In genomic region chr17:63451311-63452006, GRCm38 (mm10) we compare ENCODE assay signal across 12 mouse cellular contexts. TPM values are rescaled to one million over a fixed set of nuclear protein-coding genes. Genes with fewer than 3 reads are reported as not detected.
DNase-seq lines count a peak whose midpoint lies in the region; ATAC-seq and TF ChIP-seq lines count a peak whose summit lies in the region.
"Had no signal": no experiment of that assay in that cellular context is flagged by ENCODE, and none has a peak within 500 bp of the region (broad histone marks: within the 10 kb centered on the region; RNA-seq: fewer than 3 reads in every experiment).

No protein-coding gene starts in this region.

- no peak overlapping the region for H3K4me3 ChIP-seq in hindbrain, embryonic 10.5 days
- H3K4me3 ChIP-seq in hindbrain, embryonic 11.5 days (ENCODE audit: low read depth, low read length) = no peak overlapping the region
- H3K4me3 ChIP-seq in forebrain, postnatal 0 days (ENCODE audit: low read depth, low read length) = no peak overlapping the region
- peak overlapping the region; percentile 29 for H3K4me3 ChIP-seq in midbrain, embryonic 14.5 days (replicated peaks; ENCODE audit: low read depth, low read length)
- H3K4me3 ChIP-seq in layer of hippocampus, adult 2 months = no peak overlapping the region
- H3K4me3 ChIP-seq: myocyte had no signal

- no peak overlapping the region for H3K9ac ChIP-seq in hindbrain, embryonic 11.5 days (ENCODE audit: low read depth, low read length)
- no peak overlapping the region for H3K9ac ChIP-seq in forebrain, postnatal 0 days
- H3K9ac ChIP-seq in midbrain, embryonic 14.5 days (replicated peaks; ENCODE audit: low read length) = peak overlapping the region; percentile 63

- H3K27ac ChIP-seq in hindbrain, embryonic 10.5 days = 0 out of 2 replicates have a peak overlapping the region, but pooled peaks have one; percentile 4
- no peak overlapping the region for H3K27ac ChIP-seq in hindbrain, embryonic 11.5 days (ENCODE audit: low read depth, low read length)
- H3K27ac ChIP-seq in forebrain, postnatal 0 days (ENCODE audit: low read depth, low read length) = no peak overlapping the region
- H3K27ac ChIP-seq in midbrain, embryonic 14.5 days (replicated peaks; ENCODE audit: low read depth, low read length) = peak overlapping the region; percentile 88
- no peak overlapping the region for H3K27ac ChIP-seq in layer of hippocampus, adult 2 months

- no peaks in the 10 kb centered on the region for H3K9me3 ChIP-seq in hindbrain, embryonic 10.5 days
- no peaks in the 10 kb centered on the region for H3K9me3 ChIP-seq in hindbrain, embryonic 11.5 days (ENCODE audit: control insufficient read depth, low read length)
- no peaks in the 10 kb centered on the region for H3K9me3 ChIP-seq in forebrain, postnatal 0 days (ENCODE audit: low read length)
- no peaks in the 10 kb centered on the region for H3K9me3 ChIP-seq in midbrain, embryonic 14.5 days (ENCODE audit: control insufficient read depth, low read length)

- H3K27me3 ChIP-seq in hindbrain, embryonic 10.5 days (ENCODE audit: insufficient read depth, poor library complexity, severe bottlenecking) = no peaks in the 10 kb centered on the region
- no peaks in the 10 kb centered on the region for H3K27me3 ChIP-seq in hindbrain, embryonic 11.5 days (ENCODE audit: control insufficient read depth, insufficient read depth, low read length)
- H3K27me3 ChIP-seq in forebrain, postnatal 0 days (ENCODE audit: insufficient read depth, low read length) = no peaks in the 10 kb centered on the region
- H3K27me3 ChIP-seq in midbrain, embryonic 14.5 days (ENCODE audit: control insufficient read depth, insufficient read depth, low read length) = no peaks in the 10 kb centered on the region

- no peaks in the 10 kb centered on the region for H3K4me1 ChIP-seq in hindbrain, embryonic 10.5 days (replicated peaks)
- no peaks in the 10 kb centered on the region for H3K4me1 ChIP-seq in hindbrain, embryonic 11.5 days (replicated peaks; ENCODE audit: control insufficient read depth, insufficient read depth, low read length)
- H3K4me1 ChIP-seq in forebrain, postnatal 0 days (ENCODE audit: insufficient read depth) = no peaks in the 10 kb centered on the region
- no peaks in the 10 kb centered on the region for H3K4me1 ChIP-seq in midbrain, embryonic 14.5 days (ENCODE audit: control insufficient read depth, insufficient read depth, low read length)

- H3K4me2 ChIP-seq in hindbrain, embryonic 11.5 days (replicated peaks; ENCODE audit: low read depth, low read length) = no peak overlapping the region
- 0 out of 2 replicates have a peak overlapping the region, but pooled peaks have one; percentile 6 for H3K4me2 ChIP-seq in forebrain, postnatal 0 days (ENCODE audit: low read depth)
- peak overlapping the region; percentile 45 for H3K4me2 ChIP-seq in midbrain, embryonic 14.5 days (ENCODE audit: low read length)

- no peak for TF ChIP-seq CTCF in brain, embryonic 14.5 days (IDR thresholded peaks at IDR 0.05; ENCODE audit: borderline replicate concordance, extremely low read depth, insufficient read depth, insufficient read length)
- no peak for TF ChIP-seq CTCF in forebrain, postnatal 0 days (IDR thresholded peaks at IDR 0.05; ENCODE audit: low read depth)
- TF ChIP-seq CTCF in layer of hippocampus, adult 2 months (conservative IDR thresholded peaks at IDR 0.05) = no peak

- peaks cover 6% of the 10 kb centered on the region; the same call in 1 of the 2 replicates for H3K36me3 ChIP-seq in hindbrain, embryonic 10.5 days
- H3K36me3 ChIP-seq in hindbrain, embryonic 11.5 days (ENCODE audit: control insufficient read depth, insufficient read depth, low read length) = no peaks in the 10 kb centered on the region
- no peaks in the 10 kb centered on the region for H3K36me3 ChIP-seq in forebrain, postnatal 0 days (ENCODE audit: insufficient read depth)
- no peaks in the 10 kb centered on the region for H3K36me3 ChIP-seq in midbrain, embryonic 14.5 days (ENCODE audit: control insufficient read depth, insufficient read depth, low read length)

- 76% methylated on average over 10 of the region's 10 CpGs for WGBS in hindbrain, embryonic 10.5 days
- WGBS in hindbrain, embryonic 11.5 days = 75% methylated on average over 10 of the region's 10 CpGs
- WGBS in forebrain, postnatal 0 days = 35% methylated on average over 10 of the region's 10 CpGs
- 30% methylated on average over 10 of the region's 10 CpGs for WGBS in midbrain, embryonic 14.5 days

- DNase-seq in hindbrain, embryonic 10.5 days (ENCODE audit: low spot score) = no peak
- no peak for DNase-seq in hindbrain, embryonic 11.5 days (ENCODE audit: low spot score)
- peak; percentile 78 for DNase-seq in brain, embryonic 14.5 days (ENCODE audit: low read depth)
- DNase-seq in forebrain, postnatal 0 days = peak; percentile 39
- peak; percentile 78 for DNase-seq in midbrain, embryonic 14.5 days
- no peak for DNase-seq in layer of hippocampus, adult 2 months (ENCODE audit: low spot score in 2 of 2)
- no peak for DNase-seq in natural killer cell, adult 2 months (ENCODE audit: low spot score in 2 of 2)
- DNase-seq: gastrocnemius, postnatal 10 days; lung, adult 18-20 months; right cerebral cortex, postnatal 14 days; thymus, adult 2 months had no signal

- no peak for ATAC-seq in hindbrain, embryonic 11.5 days (ENCODE audit: low FRiP score)
- ATAC-seq in forebrain, postnatal 0 days = no peak; the same call in 1 of the 2 replicates
- ATAC-seq in midbrain, embryonic 14.5 days (ENCODE audit: low FRiP score, low TSS enrichment) = peak; percentile 46; the same call in 1 of the 2 replicates

- TF ChIP-seq POLR2A in brain, embryonic 14.5 days (IDR thresholded peaks at IDR 0.05; ENCODE audit: borderline replicate concordance, extremely low read depth, insufficient read depth, insufficient read length, poor library complexity, severe bottlenecking) = no peak

RNA-seq across cellular contexts. Expression of gene Fbxl17, which starts 48.4 kb away (rescaled TPM):
- polyA plus RNA-seq in hindbrain, embryonic 10.5 days (2016; fragmentation: Nextera tagmentation; extraction: Ambion mirVana) = 3.5 and 3.7 TPM in 2 replicates
- 9.1 and 9.7 TPM in 2 replicates for polyA plus RNA-seq in hindbrain, embryonic 11.5 days (2014; fragmentation: Nextera tagmentation; extraction: Ambion mirVana)
- 19.7 and 30.9 TPM in 2 replicates for polyA plus RNA-seq in brain, embryonic 14.5 days (2012; rRNA removed)
- total RNA-seq in forebrain, postnatal 0 days (2014; rRNA removed) = 27.3 and 32.0 TPM in 2 replicates
- polyA plus RNA-seq in forebrain, postnatal 0 days (2015; fragmentation: Nextera tagmentation; extraction: Ambion mirVana) = 9.5 and 10.7 TPM in 2 replicates
- 41.4 and 53.5 TPM in 2 replicates for polyA plus RNA-seq in midbrain, embryonic 14.5 days (2014; fragmentation: Nextera tagmentation; extraction: Ambion mirVana)
- total RNA-seq in layer of hippocampus, adult 2 months (2021) = 10 to 100 TPM; 55.3 to 58.6 TPM

Comparison
In these comparisons a context has a peak if more than half of its experiments do, and no peak if none do; other contexts are left out.
1. H3K27ac ChIP-seq: peak in hindbrain, embryonic 10.5 days (single experiment) and midbrain, embryonic 14.5 days (single experiment); none in hindbrain, embryonic 11.5 days (single experiment), forebrain, postnatal 0 days (single experiment) and layer of hippocampus, adult 2 months (single experiment).
2. DNase-seq: peak in brain, embryonic 14.5 days (single experiment), forebrain, postnatal 0 days (single experiment) and midbrain, embryonic 14.5 days (single experiment); none in hindbrain, embryonic 10.5 days (single experiment), hindbrain, embryonic 11.5 days (single experiment), layer of hippocampus, adult 2 months (0 of 2) and natural killer cell, adult 2 months (0 of 2).